Mouse (Mus musculus) lung, adult 18-20 months (tissue): ENCODE data around the gene Gm16503.
"Not testable (repeated sequence)": the region's sequence is repeated elsewhere in the genome, so short reads cannot be mapped to it uniquely, and the experiment has no call there.

Experiments used
- DNase-seq, 2 experiments: peaks; one replicate each; pipeline ENCODE4 v3.0.0; 2022; ENCODE audit warnings: mixed read lengths in 2 of 2

The Gm16503 gene

GRCm38 (mm10) chr4:147539918-147540317 is at the start of gene Gm16503:
Gene Gm16503, plus strand, starts transcription at chr4:147540218.
- DNase-seq = not testable (repeated sequence)

GRCm38 (mm10) chr4:147492117-147492516 is 47.9 kb upstream of the Gm16503 start, which contains the start of gene Zfp982:
Gene Zfp982, plus strand, starts transcription at chr4:147492417.
- not testable (repeated sequence) for DNase-seq

- DNase-seq = not testable (repeated sequence)
Observed at GRCm38 (mm10) chr4:147498772-147499613, 41.0 kb upstream of the Gm16503 start.

- DNase-seq = no peak
Observed at GRCm38 (mm10) chr4:147509174-147509573, 30.8 kb upstream of the Gm16503 start.

- DNase-seq = no peak
Observed at GRCm38 (mm10) chr4:147518981-147519380, 21.0 kb upstream of the Gm16503 start.

GRCm38 (mm10) chr4:147520100-147520499 is 19.9 kb upstream of the Gm16503 start:
- DNase-seq = no peak

GRCm38 (mm10) chr4:147525125-147525524 is 14.9 kb upstream of the Gm16503 start:
- DNase-seq = no peak

- DNase-seq = no peak
Observed at GRCm38 (mm10) chr4:147530366-147530765, 9.7 kb upstream of the Gm16503 start.

- not testable (repeated sequence) for DNase-seq
Observed at GRCm38 (mm10) chr4:147535916-147536315, 4.1 kb upstream of the Gm16503 start.

- DNase-seq = no peak
Observed at GRCm38 (mm10) chr4:147537702-147538101, 2.3 kb upstream of the Gm16503 start.

GRCm38 (mm10) chr4:147541105-147541504 is 1.1 kb downstream of the Gm16503 start:
- DNase-seq = no peak

- not testable (repeated sequence) for DNase-seq
Observed at GRCm38 (mm10) chr4:147553071-147553470, 13.1 kb downstream of the Gm16503 start, which contains the start of gene Zfp985. Gene Zfp985, plus strand, starts transcription at chr4:147553277.

- DNase-seq = not testable (repeated sequence)
Observed at GRCm38 (mm10) chr4:147554361-147554760, 14.3 kb downstream of the Gm16503 start.

- DNase-seq = not testable (repeated sequence)
Observed at GRCm38 (mm10) chr4:147556921-147557320, 16.9 kb downstream of the Gm16503 start.

- DNase-seq = not testable (repeated sequence)
Observed at GRCm38 (mm10) chr4:147558011-147558410, 18.0 kb downstream of the Gm16503 start.

- peak in 1 of 2 experiments; percentile 15 for DNase-seq
Observed at GRCm38 (mm10) chr4:147559096-147559495, 19.1 kb downstream of the Gm16503 start.

GRCm38 (mm10) chr4:147565426-147566220 is 25.6 kb downstream of the Gm16503 start:
- no peak for DNase-seq

- DNase-seq = not testable (repeated sequence)
Observed at GRCm38 (mm10) chr4:147571156-147571555, 31.1 kb downstream of the Gm16503 start.

GRCm38 (mm10) chr4:147579371-147579770 is 39.4 kb downstream of the Gm16503 start:
- DNase-seq = not testable (repeated sequence)

GRCm38 (mm10) chr4:147586511-147587473 is 46.8 kb downstream of the Gm16503 start:
- DNase-seq = no peak
